Mouse (Mus musculus) A20 (cell line): ENCODE measurements at regions not wholly inside any gene's neighbourhood (a gene's known extent, or its start where the extent isn't known, plus 50 kb on each side); places are given as distances from the start of the nearest gene placed in this dataset.
"Not testable (repeated sequence)": the region's sequence is repeated elsewhere in the genome, so short reads cannot be mapped to it uniquely, and the experiment has no call there.

ENCODE experiments used
- DNase-seq: peaks from one replicate; pipeline ENCODE4 v3.0.0-alpha.2; 2011; ENCODE audit warnings: low read depth, low spot score

- peak; percentile 36 for DNase-seq
Measured at GRCm38 (mm10) chr3:111194541-111194940, 943.7 kb upstream of the Prmt6 start.

- no peak for DNase-seq
Measured at GRCm38 (mm10) chr3:111166698-111167097, 915.9 kb upstream of the Prmt6 start.

DNA sequence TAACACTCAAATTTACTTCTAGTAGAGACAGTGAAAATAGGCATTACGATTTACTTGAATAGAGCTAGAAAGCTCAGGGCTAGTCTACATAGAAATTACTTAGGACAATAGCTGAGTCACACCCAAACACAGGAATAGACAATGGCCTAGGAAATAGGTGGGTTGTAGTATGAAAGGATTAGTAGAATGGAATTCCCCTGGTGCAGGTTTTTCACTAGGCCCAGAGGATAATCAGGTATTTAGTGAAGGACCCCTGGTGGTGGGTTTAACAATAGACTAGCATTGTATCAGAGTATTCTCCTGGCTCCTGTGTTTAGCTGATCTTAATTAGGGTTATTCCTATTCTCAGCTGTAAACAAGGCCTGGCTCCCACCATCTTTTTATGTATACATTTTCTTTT lies 890.4 kb upstream of the Prmt6 start:
- DNase-seq = not testable (repeated sequence)

DNA sequence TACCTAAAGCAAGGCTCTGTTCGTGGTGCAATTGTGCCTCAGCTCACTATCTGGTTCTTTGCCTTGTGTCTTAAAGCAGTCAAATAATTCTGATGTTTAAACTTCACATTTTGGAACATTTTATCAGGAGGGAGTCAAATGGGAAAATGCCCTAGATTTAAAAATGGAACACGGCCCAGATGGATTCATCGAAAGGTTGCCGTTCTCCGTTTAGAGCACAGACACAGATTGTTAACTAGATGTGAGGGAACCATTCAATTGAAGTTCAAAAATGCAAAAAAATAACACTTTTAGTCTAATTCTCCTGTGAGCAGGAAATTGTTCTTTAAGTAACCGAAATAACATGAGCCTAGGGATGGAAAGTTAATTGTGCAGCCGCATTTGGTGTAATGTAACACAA lies 858.2 kb upstream of the Prmt6 start:
- no peak for DNase-seq

GRCm38 (mm10) chr3:111102646-111103045 lies 851.8 kb upstream of the Prmt6 start:
- no peak for DNase-seq

- no peak for DNase-seq
Measured at GRCm38 (mm10) chr3:111074311-111074710, 823.5 kb upstream of the Prmt6 start.

GRCm38 (mm10) chr3:111070301-111070700 lies 819.5 kb upstream of the Prmt6 start:
- no peak for DNase-seq

DNA sequence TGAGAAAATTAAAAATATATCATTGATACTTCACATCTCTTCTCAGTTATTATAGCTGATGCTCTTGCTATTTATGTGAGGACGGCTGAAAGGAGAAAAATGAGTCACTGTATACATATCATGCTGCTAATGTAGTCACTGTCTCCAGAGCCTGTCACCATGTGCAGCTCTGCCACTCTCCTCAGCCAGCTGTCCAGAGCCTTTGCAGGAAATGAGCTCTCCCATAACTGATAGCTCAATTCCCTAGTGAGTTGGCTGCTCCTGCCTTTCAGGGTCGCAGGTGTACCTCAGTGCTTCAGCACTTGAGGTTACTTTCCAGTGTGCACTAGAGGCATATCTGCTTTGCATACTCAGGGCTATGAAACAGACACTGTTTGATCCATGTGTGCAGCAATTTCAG lies 819.0 kb upstream of the Prmt6 start:
- peak; percentile 8 for DNase-seq

DNA sequence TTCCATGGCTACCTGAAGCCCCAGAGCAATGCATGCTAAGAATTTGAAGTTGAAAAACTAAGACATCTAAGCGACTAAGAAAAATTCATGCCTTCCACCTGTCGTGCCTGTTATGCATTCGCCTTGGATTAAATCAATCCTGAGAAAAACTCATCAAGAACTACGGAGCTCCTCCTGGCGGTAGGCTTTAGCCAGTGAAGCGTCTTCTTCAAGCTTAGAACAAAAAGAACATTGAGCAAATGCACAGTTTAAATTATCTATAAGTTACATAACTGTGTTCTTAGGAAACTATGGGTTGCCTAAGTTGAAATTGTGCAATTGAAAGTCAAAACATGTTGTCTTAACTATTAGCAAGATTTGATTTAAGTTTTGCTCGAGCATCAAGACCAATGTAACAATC lies 818.4 kb upstream of the Prmt6 start:
- DNase-seq = no peak

DNA sequence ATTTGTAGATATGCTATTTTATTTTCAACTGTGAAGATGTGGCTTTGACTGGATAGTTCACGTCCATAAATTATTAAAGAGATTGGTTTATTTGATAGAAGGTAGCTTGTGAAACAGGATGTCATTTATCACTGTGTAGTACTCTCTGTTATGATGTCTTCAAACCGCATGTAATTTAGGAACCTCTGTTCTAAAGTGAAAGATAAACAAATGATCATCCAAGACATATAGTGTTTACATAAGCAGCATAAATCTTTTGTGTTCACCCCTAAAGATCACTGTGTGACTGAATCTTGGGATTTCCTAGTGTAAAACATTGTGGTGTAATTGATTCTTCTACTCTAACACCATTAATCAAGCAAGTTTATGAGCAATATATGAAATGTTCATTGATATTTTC lies 798.8 kb upstream of the Prmt6 start:
- DNase-seq = no peak
